Mouse (Mus musculus): ENCODE results near the gene Chd1.

GRCm38 (mm10) chr17:15742953-15743352 is 38.2 kb downstream of the Chd1 start:
- TF ChIP-seq CTCF (IDR thresholded peaks at IDR 0.05; ENCODE audit: control insufficient read depth, insufficient read depth, low read length) (no peak), POLR2A (IDR thresholded peaks at IDR 0.05; ENCODE audit: borderline replicate concordance, control insufficient read depth, low read depth, low read length) (no peak)
